Mouse (Mus musculus) stomach, postnatal 0 days (tissue): ENCODE measurements around the gene Olfr342.

Source experiments
- CTCF ChIP-seq: IDR thresholded peaks from 2 replicates; pipeline ENCODE4 v1.5.1; 2016; ENCODE audit warnings: antibody characterized with exemption, low read depth, mild to moderate bottlenecking, moderate library complexity
- EP300 ChIP-seq: optimal IDR thresholded peaks from 2 replicates; pipeline ENCODE3; 2016; ENCODE audit warnings: antibody characterized with exemption

DNA sequence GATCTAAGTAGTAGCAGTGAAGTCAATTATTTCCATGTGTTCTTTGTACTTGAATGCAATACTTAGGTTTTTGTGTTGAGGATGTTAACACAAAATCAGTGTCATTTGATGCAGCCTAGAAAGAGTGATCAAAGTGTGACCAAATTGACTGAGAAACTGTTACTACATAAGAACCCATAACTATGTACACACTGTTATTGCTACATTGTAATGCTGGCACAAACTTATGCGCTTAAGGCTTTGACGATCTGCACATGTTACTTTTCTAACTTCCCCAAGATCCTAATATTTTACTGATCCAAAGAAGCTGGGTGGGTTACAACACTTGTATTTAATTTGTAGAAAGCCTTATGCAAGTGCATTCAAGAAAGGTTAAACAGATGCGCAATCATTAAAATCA, 43.0 kb downstream of the Olfr342 start:
- TF ChIP-seq CTCF (no peak), EP300 (no peak)
